Mouse (Mus musculus): ENCODE measurements around the gene Fezf2. TPM values are rescaled to one million over a fixed set of nuclear protein-coding genes. Genes with fewer than 3 reads are reported as not detected.

The Fezf2 gene
- 0.14 TPM in 1 of 2 replicates, not detected in the other for polyA plus RNA-seq (2014; fragmentation: Nextera tagmentation; extraction: Ambion mirVana)

DNA sequence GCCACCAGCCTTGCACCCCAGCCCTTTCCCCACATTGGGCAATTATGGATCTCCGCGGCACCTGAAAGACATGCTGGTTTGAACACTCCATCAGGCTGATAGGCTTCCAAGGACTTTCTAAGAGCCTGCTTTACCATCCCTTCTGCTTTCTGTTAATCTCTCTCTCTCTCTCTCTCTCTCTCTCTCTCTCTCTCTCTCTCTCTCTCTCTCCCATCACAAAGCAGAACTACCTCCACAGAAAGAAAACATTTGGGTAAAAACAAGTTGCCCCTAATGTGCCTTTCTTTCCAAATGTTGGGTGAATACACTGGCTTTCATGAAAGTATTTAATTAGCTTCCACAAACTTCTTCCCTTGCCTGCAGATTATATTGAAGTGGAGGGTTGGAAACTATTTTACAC is at the start of gene Fezf2:
TSS of gene Fezf2 (minus strand) at position 101 of the 400 bp plus-strand sequence.
- peaks cover 93% of the 10 kb centered on the region for H3K27me3 ChIP-seq (ENCODE audit: control insufficient read depth, insufficient read depth, low read length)
- peaks cover 9% of the 10 kb centered on the region; the same call in 1 of the 2 replicates for H3K4me1 ChIP-seq (ENCODE audit: control insufficient read depth, insufficient read depth, low read length)
- H3K9me3 ChIP-seq (replicated peaks; ENCODE audit: control insufficient read depth, low read length) = no peaks in the 10 kb centered on the region
- 2% methylated on average over 2 of the region's 2 CpGs for WGBS (ENCODE audit: insufficient replicate concordance)
- ATAC-seq (replicated peaks; ENCODE audit: insufficient number of reproducible peaks, low FRiP score, low TSS enrichment) = no peak
- H3K36me3 ChIP-seq (ENCODE audit: control insufficient read depth, insufficient read depth, low read length) = no peaks in the 10 kb centered on the region
- H3K4me3 ChIP-seq (ENCODE audit: low read depth, low read length) = no peak within 1 kb of the TSS
- H3K9ac ChIP-seq (ENCODE audit: low read depth, low read length) = no peak within 1 kb of the TSS
- H3K27ac ChIP-seq (ENCODE audit: low read depth, low read length) = no peak within 1 kb of the TSS
- H3K4me2 ChIP-seq = no peak within 1 kb of the TSS

DNA sequence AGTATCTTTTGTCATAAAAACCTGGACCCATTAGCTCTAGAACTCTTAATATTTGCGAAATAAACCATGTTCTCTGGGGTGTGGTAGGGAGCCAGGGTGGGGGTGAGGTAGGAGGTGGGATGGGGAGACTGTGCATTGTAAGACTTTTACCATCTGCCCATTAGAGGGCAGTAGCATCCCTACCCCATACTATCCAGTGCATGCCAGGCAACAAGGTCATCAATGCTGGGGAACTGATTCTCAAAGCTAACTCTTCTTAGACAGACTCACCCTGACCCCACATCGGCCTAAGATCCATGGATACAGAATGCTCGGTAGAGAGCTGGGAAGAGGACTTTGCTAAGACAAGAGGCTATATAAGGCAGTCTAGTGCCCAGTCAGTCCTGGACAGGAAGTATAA is 49.6 kb upstream of the Fezf2 start:
- H3K27me3 ChIP-seq (ENCODE audit: control insufficient read depth, insufficient read depth, low read length) = no peaks in the 10 kb centered on the region
- no peaks in the 10 kb centered on the region for H3K4me1 ChIP-seq (ENCODE audit: control insufficient read depth, insufficient read depth, low read length)
- no peak overlapping the region for H3K4me2 ChIP-seq
- no peaks in the 10 kb centered on the region for H3K36me3 ChIP-seq (ENCODE audit: control insufficient read depth, insufficient read depth, low read length)
- H3K9me3 ChIP-seq (replicated peaks; ENCODE audit: control insufficient read depth, low read length) = no peaks in the 10 kb centered on the region
- ATAC-seq (replicated peaks; ENCODE audit: insufficient number of reproducible peaks, low FRiP score, low TSS enrichment) = no peak
- H3K4me3 ChIP-seq (ENCODE audit: low read depth, low read length) = no peak overlapping the region
- no peak overlapping the region for H3K27ac ChIP-seq (ENCODE audit: low read depth, low read length)
- no peak overlapping the region for H3K9ac ChIP-seq (ENCODE audit: low read depth, low read length)
- WGBS (ENCODE audit: insufficient replicate concordance) = 63% methylated on average over 3 of the region's 3 CpGs

DNA sequence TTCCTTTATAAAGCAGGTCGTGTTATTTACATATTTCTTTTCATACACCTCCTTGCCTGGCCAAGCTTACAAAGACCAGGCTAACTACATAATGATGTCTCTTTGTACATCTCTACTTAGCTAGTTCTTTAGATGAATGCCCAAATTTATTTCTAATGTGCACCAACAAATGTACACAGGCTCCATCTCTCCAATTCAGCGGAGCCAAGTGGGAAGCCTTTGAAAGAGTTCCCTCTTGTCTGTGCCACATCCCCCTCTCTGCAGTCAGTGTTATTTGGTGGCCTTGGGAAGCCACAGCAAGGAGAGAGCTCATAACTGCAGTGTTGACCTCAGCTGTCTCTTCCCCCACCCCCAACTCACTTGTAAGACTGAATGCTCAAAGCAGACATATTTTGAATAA is 46.3 kb upstream of the Fezf2 start:
- H3K9me3 ChIP-seq (replicated peaks; ENCODE audit: control insufficient read depth, low read length) = no peaks in the 10 kb centered on the region
- H3K4me2 ChIP-seq = no peak overlapping the region
- no peak for ATAC-seq (replicated peaks; ENCODE audit: insufficient number of reproducible peaks, low FRiP score, low TSS enrichment)
- H3K27me3 ChIP-seq (ENCODE audit: control insufficient read depth, insufficient read depth, low read length) = no peaks in the 10 kb centered on the region
- no peaks in the 10 kb centered on the region for H3K36me3 ChIP-seq (ENCODE audit: control insufficient read depth, insufficient read depth, low read length)
- no peak overlapping the region for H3K27ac ChIP-seq (ENCODE audit: low read depth, low read length)
- H3K4me3 ChIP-seq (ENCODE audit: low read depth, low read length) = no peak overlapping the region
- no peak overlapping the region for H3K9ac ChIP-seq (ENCODE audit: low read depth, low read length)
- 73% methylated on average over 2 of the region's 2 CpGs for WGBS (ENCODE audit: insufficient replicate concordance)
- H3K4me1 ChIP-seq (ENCODE audit: control insufficient read depth, insufficient read depth, low read length) = 0 out of 2 replicates have a peak, but pooled peaks cover 4% of the 10 kb centered on the region

DNA sequence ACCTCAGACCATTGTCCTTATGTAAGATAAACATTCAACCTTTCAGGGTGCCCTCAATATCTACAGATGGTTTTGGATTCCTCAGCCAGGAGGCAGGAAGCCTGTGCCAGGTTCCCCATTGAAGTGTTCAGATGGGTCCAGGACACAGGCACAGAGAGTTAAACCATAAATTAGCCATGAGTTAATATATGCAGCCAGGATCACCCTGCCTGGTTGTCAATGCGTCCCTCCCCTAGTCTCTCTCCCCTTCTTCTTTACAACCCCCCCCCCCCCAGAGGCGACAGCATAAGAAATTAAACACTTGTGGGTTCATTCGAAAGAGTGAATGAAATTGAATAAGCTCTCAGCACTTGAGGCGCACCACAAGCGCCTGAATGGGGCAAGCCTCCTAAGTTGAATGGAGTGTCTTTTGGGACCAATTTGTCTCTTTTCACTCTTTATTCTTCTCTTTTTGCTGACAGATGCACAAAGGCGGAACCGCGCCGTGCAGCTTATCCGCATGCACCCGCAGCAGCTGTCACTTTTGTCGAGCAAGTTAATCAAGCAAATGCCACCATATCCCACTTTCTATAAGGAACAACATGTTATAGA is 45.4 kb upstream of the Fezf2 start:
- Histone ChIP-seq H3K27me3 (ENCODE audit: control insufficient read depth, insufficient read depth, low read length) (no peaks in the 10 kb centered on the region), H3K4me1 (ENCODE audit: control insufficient read depth, insufficient read depth, low read length) (0 out of 2 replicates have a peak, but pooled peaks cover 4% of the 10 kb centered on the region), H3K9me3 (replicated peaks; ENCODE audit: control insufficient read depth, low read length) (no peaks in the 10 kb centered on the region), H3K4me3 (ENCODE audit: low read depth, low read length) (no peak overlapping the region), H3K4me2 (no peak overlapping the region), H3K36me3 (ENCODE audit: control insufficient read depth, insufficient read depth, low read length) (no peaks in the 10 kb centered on the region), H3K27ac (ENCODE audit: low read depth, low read length) (no peak overlapping the region), H3K9ac (ENCODE audit: low read depth, low read length) (no peak overlapping the region)
- 66% methylated on average over 12 of the region's 12 CpGs for WGBS (ENCODE audit: insufficient replicate concordance)
- ATAC-seq (replicated peaks; ENCODE audit: insufficient number of reproducible peaks, low FRiP score, low TSS enrichment) = no peak

DNA sequence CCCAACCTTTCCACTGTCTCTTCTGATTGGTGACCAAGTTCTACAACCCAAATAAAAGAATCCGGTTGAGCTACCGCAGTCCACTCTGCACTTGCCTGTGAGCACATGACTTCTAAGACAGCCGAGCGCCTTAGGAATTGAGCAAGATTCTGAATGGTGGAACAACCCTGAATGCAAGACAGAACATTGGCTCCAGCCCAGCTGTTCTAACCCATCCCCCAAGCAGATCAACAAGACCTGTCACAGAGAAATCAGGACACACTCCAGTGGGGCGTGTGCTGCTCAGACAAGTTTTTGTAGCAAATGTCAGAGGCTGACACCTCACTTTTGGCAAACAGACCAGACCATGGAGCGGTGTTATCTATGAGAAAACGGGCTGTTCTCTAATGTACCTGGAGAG is 43.2 kb upstream of the Fezf2 start:
- Histone ChIP-seq H3K4me3 (ENCODE audit: low read depth, low read length) (no peak overlapping the region), H3K27me3 (ENCODE audit: control insufficient read depth, insufficient read depth, low read length) (no peaks in the 10 kb centered on the region), H3K9ac (ENCODE audit: low read depth, low read length) (no peak overlapping the region), H3K9me3 (replicated peaks; ENCODE audit: control insufficient read depth, low read length) (no peaks in the 10 kb centered on the region), H3K27ac (ENCODE audit: low read depth, low read length) (no peak overlapping the region), H3K36me3 (ENCODE audit: control insufficient read depth, insufficient read depth, low read length) (no peaks in the 10 kb centered on the region), H3K4me2 (no peak overlapping the region), H3K4me1 (ENCODE audit: control insufficient read depth, insufficient read depth, low read length) (0 out of 2 replicates have a peak, but pooled peaks cover 4% of the 10 kb centered on the region)
- no peak for ATAC-seq (replicated peaks; ENCODE audit: insufficient number of reproducible peaks, low FRiP score, low TSS enrichment)
- 56% methylated on average over 7 of the region's 7 CpGs for WGBS (ENCODE audit: insufficient replicate concordance)

DNA sequence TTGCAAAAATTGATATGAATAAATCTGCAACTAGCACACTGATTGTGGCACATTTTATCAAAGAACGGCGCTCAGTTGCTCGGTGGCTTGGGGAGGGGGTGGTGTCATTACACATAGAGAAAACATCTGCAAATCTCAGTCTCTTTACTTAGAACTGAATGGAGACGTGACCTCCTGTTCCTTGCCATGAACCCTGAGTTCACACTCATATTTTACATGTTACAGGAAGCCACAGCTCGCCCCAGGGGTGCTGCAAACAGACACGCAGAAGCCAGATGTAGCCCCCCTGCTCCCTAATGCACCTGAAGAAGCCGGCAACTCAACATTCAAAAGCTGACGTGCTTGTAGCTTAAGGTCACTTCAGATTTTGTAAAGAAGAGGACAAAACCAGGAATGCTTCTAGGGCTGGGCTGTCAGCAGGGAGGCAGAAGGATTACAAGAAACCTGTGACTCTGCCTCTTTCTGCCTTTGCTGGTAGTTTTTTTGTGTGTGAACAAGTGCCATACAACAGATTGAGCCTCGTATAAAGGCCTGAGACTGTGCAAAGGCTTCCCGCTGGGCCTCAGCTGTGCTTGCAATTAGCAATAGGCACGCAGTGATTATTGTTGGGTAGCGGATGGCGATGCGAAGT is 40.9 kb upstream of the Fezf2 start:
- no peak overlapping the region for H3K9ac ChIP-seq (ENCODE audit: low read depth, low read length)
- WGBS (ENCODE audit: insufficient replicate concordance) = 33% methylated on average over 14 of the region's 14 CpGs
- H3K36me3 ChIP-seq (ENCODE audit: control insufficient read depth, insufficient read depth, low read length) = no peaks in the 10 kb centered on the region
- H3K4me3 ChIP-seq (ENCODE audit: low read depth, low read length) = no peak overlapping the region
- H3K9me3 ChIP-seq (replicated peaks; ENCODE audit: control insufficient read depth, low read length) = no peaks in the 10 kb centered on the region
- no peak for ATAC-seq (replicated peaks; ENCODE audit: insufficient number of reproducible peaks, low FRiP score, low TSS enrichment)
- H3K27me3 ChIP-seq (ENCODE audit: control insufficient read depth, insufficient read depth, low read length) = no peaks in the 10 kb centered on the region
- no peak overlapping the region for H3K4me2 ChIP-seq
- no peak overlapping the region for H3K27ac ChIP-seq (ENCODE audit: low read depth, low read length)
- 0 out of 2 replicates have a peak, but pooled peaks cover 4% of the 10 kb centered on the region for H3K4me1 ChIP-seq (ENCODE audit: control insufficient read depth, insufficient read depth, low read length)

GRCm38 (mm10) chr14:12388192-12388795 is 40.3 kb upstream of the Fezf2 start:
- Histone ChIP-seq H3K36me3 (ENCODE audit: control insufficient read depth, insufficient read depth, low read length) (no peaks in the 10 kb centered on the region), H3K27ac (ENCODE audit: low read depth, low read length) (no peak overlapping the region), H3K27me3 (ENCODE audit: control insufficient read depth, insufficient read depth, low read length) (no peaks in the 10 kb centered on the region), H3K9ac (ENCODE audit: low read depth, low read length) (no peak overlapping the region), H3K4me2 (no peak overlapping the region), H3K9me3 (replicated peaks; ENCODE audit: control insufficient read depth, low read length) (no peaks in the 10 kb centered on the region), H3K4me1 (ENCODE audit: control insufficient read depth, insufficient read depth, low read length) (0 out of 2 replicates have a peak, but pooled peaks cover 4% of the 10 kb centered on the region), H3K4me3 (ENCODE audit: low read depth, low read length) (no peak overlapping the region)
- ATAC-seq (replicated peaks; ENCODE audit: insufficient number of reproducible peaks, low FRiP score, low TSS enrichment) = no peak
- 34% methylated on average over 4 of the region's 4 CpGs for WGBS (ENCODE audit: insufficient replicate concordance)

- Histone ChIP-seq H3K4me3 (ENCODE audit: low read depth, low read length) (no peak overlapping the region), H3K9ac (ENCODE audit: low read depth, low read length) (no peak overlapping the region), H3K27me3 (ENCODE audit: control insufficient read depth, insufficient read depth, low read length) (no peaks in the 10 kb centered on the region), H3K4me2 (no peak overlapping the region), H3K27ac (ENCODE audit: low read depth, low read length) (no peak overlapping the region), H3K9me3 (replicated peaks; ENCODE audit: control insufficient read depth, low read length) (no peaks in the 10 kb centered on the region), H3K4me1 (ENCODE audit: control insufficient read depth, insufficient read depth, low read length) (0 out of 2 replicates have a peak, but pooled peaks cover 4% of the 10 kb centered on the region), H3K36me3 (ENCODE audit: control insufficient read depth, insufficient read depth, low read length) (no peaks in the 10 kb centered on the region)
- ATAC-seq (replicated peaks; ENCODE audit: insufficient number of reproducible peaks, low FRiP score, low TSS enrichment) = no peak
- 67% methylated on average over 6 of the region's 6 CpGs for WGBS (ENCODE audit: insufficient replicate concordance)
Observed at GRCm38 (mm10) chr14:12387176-12387575, 39.2 kb upstream of the Fezf2 start.
